Comparison of ENCODE assay signal across 7 mouse cellular contexts in genomic region chr2:74578146-74578842, GRCm38 (mm10). TPM values are rescaled to one million over a fixed set of nuclear protein-coding genes. Genes with fewer than 3 reads are reported as not detected.
A peak's percentile ranks its signal among the peaks of the same experiment; 100 is the strongest.
DNase-seq lines count a peak whose midpoint lies in the region; ATAC-seq and TF ChIP-seq lines count a peak whose summit lies in the region.

No protein-coding gene starts in this region.

- peak; percentile 85 for ATAC-seq in kidney, embryonic 15.5 days (replicated peaks; ENCODE audit: low FRiP score)
- peak; percentile 82 for ATAC-seq in lung, embryonic 14.5 days (ENCODE audit: insufficient read depth)

- peaks cover 9% of the 10 kb centered on the region for H3K4me1 ChIP-seq in kidney, embryonic 15.5 days
- 0 out of 2 replicates have a peak, but pooled peaks cover 4% of the 10 kb centered on the region for H3K4me1 ChIP-seq in lung, embryonic 14.5 days (ENCODE audit: insufficient read depth)
- H3K4me1 ChIP-seq in olfactory bulb, adult 2 months (ENCODE audit: control insufficient read depth, insufficient read depth, low read length) = no peaks in the 10 kb centered on the region

- peak overlapping the region; percentile 84 for H3K27ac ChIP-seq in kidney, embryonic 15.5 days
- H3K27ac ChIP-seq in lung, embryonic 14.5 days (ENCODE audit: low read depth) = peak overlapping the region; percentile 81
- 0 out of 2 replicates have a peak overlapping the region, but pooled peaks have one; percentile 16 for H3K27ac ChIP-seq in olfactory bulb, adult 2 months (ENCODE audit: insufficient read depth, low read depth, low read length)

- no peaks in the 10 kb centered on the region for H3K36me3 ChIP-seq in kidney, embryonic 15.5 days
- no peaks in the 10 kb centered on the region for H3K36me3 ChIP-seq in lung, embryonic 14.5 days (ENCODE audit: insufficient read depth)

- no peaks in the 10 kb centered on the region for H3K9me3 ChIP-seq in kidney, embryonic 15.5 days (replicated peaks)
- no peaks in the 10 kb centered on the region for H3K9me3 ChIP-seq in lung, embryonic 14.5 days (ENCODE audit: low read depth, low read length)

- no peaks in the 10 kb centered on the region for H3K27me3 ChIP-seq in kidney, embryonic 15.5 days
- no peaks in the 10 kb centered on the region for H3K27me3 ChIP-seq in lung, embryonic 14.5 days (ENCODE audit: insufficient read depth, low read length)

- no peak for TF ChIP-seq CTCF in lung, embryonic 14.5 days (IDR thresholded peaks at IDR 0.05; ENCODE audit: low read depth)
- TF ChIP-seq CTCF in olfactory bulb, adult 2 months (IDR thresholded peaks at IDR 0.05; ENCODE audit: insufficient read depth, low read depth, low read length) = no peak

- peak overlapping the region; percentile 72 for H3K4me2 ChIP-seq in kidney, embryonic 15.5 days
- peak overlapping the region; percentile 85 for H3K4me2 ChIP-seq in lung, embryonic 14.5 days

- H3K9ac ChIP-seq in kidney, embryonic 15.5 days = peak overlapping the region; percentile 91
- H3K9ac ChIP-seq in lung, embryonic 14.5 days = peak overlapping the region; percentile 94

- H3K4me3 ChIP-seq in kidney, embryonic 15.5 days (replicated peaks) = peak overlapping the region; percentile 94
- peak overlapping the region; percentile 95 for H3K4me3 ChIP-seq in lung, embryonic 14.5 days (ENCODE audit: low read depth, low read length)
- peak overlapping the region; percentile 91 for H3K4me3 ChIP-seq in olfactory bulb, adult 2 months (ENCODE audit: insufficient read depth, low read depth, low read length)

- WGBS in kidney, embryonic 15.5 days = under 1% methylated on average over 55 of the region's 55 CpGs
- WGBS in lung, embryonic 14.5 days = under 1% methylated on average over 55 of the region's 55 CpGs
- WGBS in olfactory bulb, adult 2 months = under 1% methylated on average over 55 of the region's 55 CpGs

- peak; percentile 52 for DNase-seq in CD4-positive helper T cell, adult 2 months (ENCODE audit: low read depth, low spot score)
- DNase-seq in MN1 (ENCODE audit: low spot score) = peak; percentile 52
- peak; percentile 53 for DNase-seq in embryo, embryonic 10.5 days (ENCODE audit: low spot score)
- DNase-seq in heart, adult 9 months (ENCODE audit: low spot score in 2 of 2) = peak; percentile 9 to 12
- DNase-seq in lung, embryonic 14.5 days = peak; percentile 60

- no peak for TF ChIP-seq POLR2A in olfactory bulb, adult 2 months (IDR thresholded peaks at IDR 0.05; ENCODE audit: insufficient read depth, low read depth, low read length)

RNA-seq across cellular contexts. Expression of gene Lnpk, which starts 0.9 kb away (rescaled TPM):
- polyA plus RNA-seq in kidney, embryonic 15.5 days (2015; fragmentation: Nextera tagmentation; extraction: Ambion mirVana) = 21.6 and 22.6 TPM in 2 replicates
- polyA plus RNA-seq in lung, embryonic 14.5 days (2014; fragmentation: Nextera tagmentation; extraction: Ambion mirVana) = 28.6 and 30.4 TPM in 2 replicates
- polyA plus RNA-seq in olfactory bulb, adult 2 months (2012; ENCODE audit: insufficient read depth, insufficient read length, low replicate concordance, missing spikeins) = not detected in 2 replicates

Comparison
In these comparisons a context has a peak if more than half of its experiments do, and no peak if none do; other contexts are left out.
1. Peak in every context shown above with its lines: DNase-seq, ATAC-seq, H3K4me3 ChIP-seq and H3K27ac ChIP-seq.
2. H3K27ac ChIP-seq: peak in every context shown above with its lines; median percentile 84 in kidney, embryonic 15.5 days; 81 in lung, embryonic 14.5 days; 16 in olfactory bulb, adult 2 months.